Mouse (Mus musculus): ENCODE measurements around the gene Fam120c. TPM values are rescaled to one million over a fixed set of nuclear protein-coding genes. Genes with fewer than 3 reads are reported as not detected.

The Fam120c gene
- polyA plus RNA-seq, 1 experiment: 2.1 TPM

GRCm38 (mm10) chrX:151520458-151521322 lies 176.7 kb downstream of the Fam120c start, which contains the start of gene Phf8:
TSS of gene Phf8 (plus strand) at chrX:151520672.
- no peaks in the 10 kb centered on the region for H3K36me3 ChIP-seq (ENCODE audit: control insufficient read depth, insufficient read depth)
- H3K79me2 ChIP-seq (ENCODE audit: control insufficient read depth, insufficient read depth): peaks cover 6% of the 10 kb centered on the region
- H3K79me3 ChIP-seq (ENCODE audit: low read depth): no peaks in the 10 kb centered on the region
- peak within 1 kb of the TSS; percentile 85 for H3ac ChIP-seq (ENCODE audit: control insufficient read depth, insufficient read length, low read depth)
- H3K27me3 ChIP-seq (ENCODE audit: control insufficient read depth, insufficient read depth, insufficient read length): no peaks in the 10 kb centered on the region
- peak within 1 kb of the TSS; percentile 50 for H3K4me3 ChIP-seq (ENCODE audit: insufficient read depth, poor library complexity, severe bottlenecking)
- TF ChIP-seq FOSL1 (IDR thresholded peaks at IDR 0.05; ENCODE audit: insufficient read depth, low read length, poor library complexity, severe bottlenecking): no peak
- no peak for TF ChIP-seq USF1 (IDR thresholded peaks at IDR 0.05; ENCODE audit: low read depth)
- TF ChIP-seq CEBPB (IDR thresholded peaks at IDR 0.05; ENCODE audit: low read depth): no peak
- no peak for TF ChIP-seq CTCF (IDR thresholded peaks at IDR 0.05; ENCODE audit: control insufficient read depth, insufficient read depth, insufficient read length)
- TF ChIP-seq MAX (IDR thresholded peaks at IDR 0.05): no peak
- no peak for TF ChIP-seq MYOD1 (IDR thresholded peaks at IDR 0.05; ENCODE audit: control insufficient read depth, insufficient read length, low read depth)
- TF ChIP-seq MYOG (IDR thresholded peaks at IDR 0.05; ENCODE audit: control insufficient read depth, extremely low read depth, insufficient read length): no peak

Other genes with a start within 250 kb of the Fam120c start
- 26.5 TPM for gene Tsr2, start 247.6 kb upstream of the Fam120c start, polyA plus RNA-seq (2012; fragmentation: generic; extraction: Trizol)
- 0.13 TPM for gene Wnk3, start 146.1 kb upstream of the Fam120c start, polyA plus RNA-seq (2012; fragmentation: generic; extraction: Trizol)
- gene Phf8, start 176.5 kb downstream of the Fam120c start, polyA plus RNA-seq (2012; fragmentation: generic; extraction: Trizol): 4.9 TPM

Measured in C2C12 (cell line).